ENCODE assay signal across 8 mouse cellular contexts in the genomic region with DNA sequence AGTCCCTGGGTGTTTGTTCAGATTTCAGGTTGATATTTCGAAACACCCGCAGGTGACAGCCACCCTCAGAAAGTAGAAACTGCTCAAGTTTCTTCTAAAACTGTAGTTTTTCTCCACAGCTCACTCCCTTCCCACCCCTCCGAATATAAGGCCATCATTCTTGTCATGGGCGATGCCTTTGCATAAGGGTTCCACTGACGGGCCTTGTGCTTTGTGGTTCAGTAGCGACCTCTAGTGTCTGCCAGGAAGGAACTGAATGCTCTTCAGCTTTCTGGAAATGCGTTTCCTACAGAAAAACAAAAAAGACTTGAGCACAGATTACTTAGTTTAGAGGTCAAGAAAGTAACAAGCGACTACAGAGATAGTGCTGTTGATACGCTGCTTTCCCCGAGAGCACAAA.
DNase-seq lines count a peak whose midpoint lies in the region; ATAC-seq lines count a peak whose summit lies in the region.

No protein-coding gene starts in this region.

- H3K9me3 ChIP-seq in forebrain, embryonic 14.5 days (replicated peaks; ENCODE audit: control insufficient read depth, low read length) = no peaks in the 10 kb centered on the region
- no peaks in the 10 kb centered on the region for H3K9me3 ChIP-seq in forebrain, embryonic 11.5 days (ENCODE audit: control insufficient read depth, low read length)
- no peaks in the 10 kb centered on the region for H3K9me3 ChIP-seq in neural tube, embryonic 11.5 days (ENCODE audit: control insufficient read depth, low read length)

- no peaks in the 10 kb centered on the region for H3K4me1 ChIP-seq in forebrain, embryonic 14.5 days (ENCODE audit: control insufficient read depth, insufficient read depth, low read length)
- H3K4me1 ChIP-seq in forebrain, embryonic 11.5 days (replicated peaks; ENCODE audit: control insufficient read depth, insufficient read depth, low read length) = no peaks in the 10 kb centered on the region
- H3K4me1 ChIP-seq in neural tube, embryonic 11.5 days (ENCODE audit: control insufficient read depth, insufficient read depth, low read length) = no peaks in the 10 kb centered on the region

- peak; percentile 74 for DNase-seq in forebrain, embryonic 14.5 days (ENCODE audit: low spot score)
- no peak for DNase-seq in forebrain, embryonic 11.5 days (ENCODE audit: low spot score)
- peak; percentile 55 for DNase-seq in neural tube, embryonic 11.5 days (ENCODE audit: low spot score)
- DNase-seq in neural tube, embryonic 10.5 days (ENCODE audit: extremely low spot score, low spot score) = no peak
- DNase-seq in left cerebral cortex, postnatal 10 days (ENCODE audit: extremely low spot score in 1 of 2, low spot score in 2 of 2) = peak; percentile 39 to 45
- DNase-seq in right cerebral cortex, postnatal 10 days (ENCODE audit: low spot score in 2 of 2) = peak; percentile 49 to 68
- no peak for DNase-seq in spleen, postnatal 4 days (ENCODE audit: low spot score in 2 of 2)

- ATAC-seq in forebrain, embryonic 14.5 days = no peak
- ATAC-seq in forebrain, embryonic 11.5 days (replicated peaks; ENCODE audit: low FRiP score) = no peak
- ATAC-seq in neural tube, embryonic 11.5 days (ENCODE audit: insufficient read depth, low FRiP score, low TSS enrichment) = no peak
- ATAC-seq in common myeloid progenitor, adult 5-6 weeks (replicated peaks; ENCODE audit: low read depth, poor library complexity, severe bottlenecking) = peak; percentile 83

- no peaks in the 10 kb centered on the region for H3K36me3 ChIP-seq in forebrain, embryonic 14.5 days (ENCODE audit: control insufficient read depth, insufficient read depth, low read length)
- no peaks in the 10 kb centered on the region for H3K36me3 ChIP-seq in forebrain, embryonic 11.5 days (ENCODE audit: control insufficient read depth, insufficient read depth, low read length)
- H3K36me3 ChIP-seq in neural tube, embryonic 11.5 days (ENCODE audit: control insufficient read depth, insufficient read depth, low read length) = no peaks in the 10 kb centered on the region

- H3K9ac ChIP-seq in forebrain, embryonic 14.5 days (ENCODE audit: low read length) = no peak overlapping the region
- H3K9ac ChIP-seq in forebrain, embryonic 11.5 days (ENCODE audit: low read length) = no peak overlapping the region
- no peak overlapping the region for H3K9ac ChIP-seq in neural tube, embryonic 11.5 days (ENCODE audit: low read length)

- H3K27ac ChIP-seq in forebrain, embryonic 14.5 days (ENCODE audit: low read depth, low read length) = no peak overlapping the region
- H3K27ac ChIP-seq in forebrain, embryonic 11.5 days (ENCODE audit: low read depth, low read length) = no peak overlapping the region
- H3K27ac ChIP-seq in neural tube, embryonic 11.5 days (ENCODE audit: low read depth, low read length) = no peak overlapping the region

- no peak overlapping the region for H3K4me2 ChIP-seq in forebrain, embryonic 14.5 days (ENCODE audit: low read length)
- no peak overlapping the region for H3K4me2 ChIP-seq in forebrain, embryonic 11.5 days (ENCODE audit: low read depth, low read length, severe bottlenecking)
- H3K4me2 ChIP-seq in neural tube, embryonic 11.5 days (ENCODE audit: low read depth) = no peak overlapping the region

- no peaks in the 10 kb centered on the region for H3K27me3 ChIP-seq in forebrain, embryonic 14.5 days (replicated peaks; ENCODE audit: control insufficient read depth, insufficient read depth, low read length)
- no peaks in the 10 kb centered on the region for H3K27me3 ChIP-seq in forebrain, embryonic 11.5 days (ENCODE audit: control insufficient read depth, insufficient read depth, low read length)
- no peaks in the 10 kb centered on the region for H3K27me3 ChIP-seq in neural tube, embryonic 11.5 days (ENCODE audit: control insufficient read depth, insufficient read depth, low read length)

- intact Hi-C loops in left cerebral cortex, postnatal 10 days (cut with DNase I) = loop anchor here (10.0 kb wide), 1 partner anchor 945 kb away; the partner anchor contains the start of gene Sfmbt2

- 40% methylated on average over 10 of the region's 10 CpGs for WGBS in forebrain, embryonic 14.5 days
- WGBS in forebrain, embryonic 11.5 days = 42% methylated on average over 10 of the region's 10 CpGs
- WGBS in neural tube, embryonic 11.5 days = 39% methylated on average over 10 of the region's 10 CpGs

- no peak overlapping the region for H3K4me3 ChIP-seq in forebrain, embryonic 14.5 days (ENCODE audit: low read depth, low read length)
- no peak overlapping the region for H3K4me3 ChIP-seq in forebrain, embryonic 11.5 days (ENCODE audit: low read depth, low read length)
- no peak overlapping the region for H3K4me3 ChIP-seq in neural tube, embryonic 11.5 days (ENCODE audit: low read depth, low read length)

Comparison
In these comparisons a context has a peak if more than half of its experiments do, and no peak if none do; other contexts are left out.
1. DNase-seq: peak in forebrain, embryonic 14.5 days (single experiment), neural tube, embryonic 11.5 days (single experiment), left cerebral cortex, postnatal 10 days (2 of 2) and right cerebral cortex, postnatal 10 days (2 of 2); none in forebrain, embryonic 11.5 days (single experiment), neural tube, embryonic 10.5 days (single experiment) and spleen, postnatal 4 days (0 of 2).